Mouse (Mus musculus): ENCODE data around the gene Gm4869.
"Not testable (repeated sequence)": the region's sequence is repeated elsewhere in the genome, so short reads cannot be mapped to it uniquely, and the experiment has no call there.

The Gm4869 gene

DNA sequence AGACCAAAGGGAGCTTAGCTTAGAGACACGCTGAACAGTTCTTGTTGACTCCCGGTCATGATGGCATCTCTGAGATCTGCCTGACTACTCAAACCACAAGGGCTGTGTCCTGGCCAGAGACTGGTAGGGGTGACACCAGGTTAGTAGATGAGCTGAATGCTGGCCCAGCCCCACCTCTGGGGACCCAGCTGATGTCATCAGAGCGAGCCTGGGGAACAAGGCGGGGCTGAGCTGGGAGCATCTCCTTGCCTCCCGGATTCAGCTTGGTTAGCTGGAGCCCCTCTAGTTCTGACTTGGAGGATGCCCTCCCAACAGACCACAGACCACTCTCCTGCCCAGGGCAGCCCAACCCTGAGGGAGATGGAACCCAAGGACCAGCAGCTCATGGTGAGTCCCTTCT is at the start of gene Gm4869:
Gene Gm4869 (plus strand): TSS at position 301 of the 400 bp plus-strand sequence.
- no peak for DNase-seq

DNA sequence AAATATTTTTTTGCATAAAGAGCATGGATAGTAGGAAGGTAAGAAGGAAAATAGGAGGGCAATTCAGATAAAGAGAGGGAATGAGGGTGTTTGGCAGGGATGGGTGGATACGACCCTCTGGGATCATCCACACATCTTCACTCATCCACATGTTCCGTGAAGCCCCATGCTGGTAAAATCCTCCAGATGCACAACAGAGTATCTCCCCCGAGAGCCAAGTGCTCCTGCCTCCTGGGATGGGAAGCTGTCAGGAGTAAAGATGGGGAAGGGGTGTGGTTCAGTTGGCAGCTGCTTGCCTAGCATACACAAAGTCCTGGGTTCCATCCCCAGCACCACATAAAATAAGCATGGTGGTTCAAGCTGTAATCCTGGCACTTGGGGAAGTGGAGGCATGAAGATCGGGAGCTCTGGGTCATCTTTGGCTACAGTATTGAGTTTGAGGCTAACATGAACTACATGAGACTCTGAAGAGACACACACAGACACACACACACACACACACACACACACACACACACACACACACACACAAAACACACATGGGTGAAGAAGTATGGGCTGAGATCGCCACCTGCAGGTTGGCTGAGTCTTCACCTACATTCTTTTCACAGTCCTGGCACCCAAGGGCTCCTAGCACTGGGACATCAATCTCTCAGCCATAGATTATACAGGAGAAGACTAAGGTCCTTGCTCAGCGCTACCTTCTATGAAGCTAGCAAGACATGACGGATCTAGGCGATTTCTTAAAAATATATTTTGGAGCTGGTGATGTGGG is 49.1 kb upstream of the Gm4869 start:
- DNase-seq, result no peak

DNA sequence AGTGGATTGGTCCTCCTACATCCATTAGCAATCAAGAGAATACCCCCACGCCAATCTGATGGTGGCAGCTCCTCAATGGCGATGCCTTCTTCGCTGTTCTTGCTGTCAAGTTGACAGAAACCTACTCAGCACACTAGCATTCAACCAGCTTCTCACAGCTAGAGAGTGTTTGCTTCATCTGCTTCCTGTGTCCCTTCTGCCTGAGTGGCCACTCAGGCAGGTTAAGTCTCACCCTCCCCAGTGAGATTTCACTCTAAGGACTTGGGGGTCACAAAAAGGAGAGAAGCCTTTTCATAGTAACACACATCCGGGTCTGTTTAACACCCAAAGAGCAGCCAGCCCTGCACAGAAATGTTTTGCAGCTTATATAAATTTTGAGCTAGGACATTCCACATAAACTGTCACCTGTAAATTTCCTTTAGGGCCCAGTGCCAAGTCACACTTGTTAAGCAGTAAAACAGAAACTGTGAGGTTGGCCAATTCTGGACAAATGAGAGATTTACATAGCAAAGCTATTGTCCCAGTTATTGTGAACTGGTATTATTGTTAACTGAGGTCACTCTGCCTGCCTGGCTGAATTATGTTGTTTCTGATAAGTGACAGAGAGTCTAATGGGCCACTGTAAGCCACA is 42.7 kb upstream of the Gm4869 start:
- no peak for DNase-seq

GRCm38 (mm10) chr5:140405126-140405525 is 40.3 kb upstream of the Gm4869 start:
- DNase-seq, result peak; percentile 56

DNA sequence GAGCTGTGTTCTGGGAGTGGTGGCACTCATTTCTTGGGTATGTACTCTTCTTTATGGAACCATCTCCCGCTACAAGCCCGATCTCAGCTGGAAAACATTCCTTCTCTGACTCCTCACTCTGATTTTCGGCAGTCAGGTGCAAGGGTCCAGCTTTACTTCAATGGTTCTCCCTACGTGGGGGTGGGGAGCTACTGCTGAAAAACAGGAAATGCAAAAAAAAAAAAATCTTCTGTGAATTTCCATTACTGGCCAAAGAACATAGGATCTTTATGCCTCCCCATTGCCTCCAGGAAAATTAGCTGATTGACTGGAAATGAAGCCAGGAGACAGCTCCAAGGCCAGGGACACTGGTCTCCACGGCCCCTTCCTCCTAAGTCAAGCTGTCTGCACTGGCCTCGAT is 38.8 kb upstream of the Gm4869 start:
- no peak for DNase-seq

- DNase-seq, result no peak
Observed at GRCm38 (mm10) chr5:140408801-140409200, 36.6 kb upstream of the Gm4869 start.

DNA sequence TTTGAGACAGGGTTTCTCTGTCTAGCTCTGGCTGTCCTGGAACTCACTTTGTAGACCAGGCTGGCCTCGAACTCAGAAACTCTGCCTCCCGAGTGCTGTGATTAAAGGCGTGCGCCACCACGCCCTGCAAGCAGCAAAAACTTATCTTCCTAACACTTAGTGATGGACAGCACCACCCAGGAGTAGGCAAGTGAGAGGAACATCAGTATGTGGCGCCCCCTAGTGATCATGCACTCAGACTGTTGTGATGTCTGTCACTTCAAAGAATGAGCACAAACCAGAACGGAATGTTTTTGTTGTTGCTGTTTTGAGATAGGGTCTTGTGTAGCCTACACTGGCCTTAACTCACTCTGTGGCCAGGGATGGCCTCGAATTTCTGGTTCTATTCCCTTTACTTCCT is 34.1 kb upstream of the Gm4869 start:
- peak; percentile 65 for DNase-seq

GRCm38 (mm10) chr5:140414647-140415046 is 30.8 kb upstream of the Gm4869 start:
- DNase-seq, result no peak

DNA sequence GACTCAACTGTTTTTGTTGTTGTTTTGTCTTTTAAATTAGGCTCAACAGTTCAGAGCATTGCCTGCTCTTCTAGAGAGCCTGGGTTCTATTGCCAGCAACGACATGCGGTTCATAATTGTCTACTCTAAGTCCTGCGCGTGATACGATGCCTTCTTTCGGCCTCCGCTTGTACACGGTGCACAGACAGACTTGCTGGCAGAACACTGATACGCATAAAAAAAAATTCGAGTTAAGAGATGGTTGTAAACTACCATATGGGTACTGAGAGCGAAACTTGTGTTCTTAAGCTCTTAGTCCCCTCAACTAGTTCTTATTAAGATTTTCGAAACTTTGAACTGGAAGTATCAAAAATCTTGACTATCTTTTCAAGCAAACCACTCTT is 27.3 kb upstream of the Gm4869 start:
- no peak for DNase-seq

- DNase-seq, result peak; percentile 97
Observed at GRCm38 (mm10) chr5:140418489-140419441, 26.7 kb upstream of the Gm4869 start, which contains the start of gene Eif3b. Gene Eif3b, plus strand, starts transcription at chr5:140419328.

DNA sequence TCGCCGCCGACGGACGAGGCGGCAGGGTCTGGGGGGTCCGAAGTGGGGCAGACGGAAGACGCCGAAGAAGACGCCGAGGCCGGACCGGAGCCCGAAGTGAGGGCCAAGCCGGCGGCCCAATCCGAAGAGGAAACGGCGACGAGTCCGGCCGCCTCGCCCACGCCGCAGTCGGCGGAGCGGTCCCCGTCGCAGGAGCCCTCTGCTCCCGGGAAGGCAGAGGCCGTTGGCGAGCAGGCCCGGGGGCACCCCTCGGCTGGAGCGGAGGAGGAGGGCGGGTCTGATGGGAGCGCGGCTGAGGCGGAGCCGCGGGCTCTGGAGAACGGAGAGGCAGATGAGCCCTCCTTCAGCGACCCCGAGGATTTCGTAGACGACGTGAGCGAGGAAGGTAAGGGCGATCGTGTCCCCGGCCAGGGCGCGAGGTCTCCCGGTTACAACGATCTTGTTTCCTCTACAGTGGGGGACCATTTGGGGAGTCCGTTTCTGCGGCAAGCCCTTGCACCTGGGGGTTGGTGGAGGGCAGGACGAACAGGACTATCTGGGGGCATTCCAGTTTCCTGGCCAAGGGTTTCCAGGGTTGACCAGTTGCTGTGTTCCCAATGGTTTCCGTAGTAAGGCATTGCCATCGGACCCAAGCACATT is 25.9 kb upstream of the Gm4869 start:
- DNase-seq, result no peak

DNA sequence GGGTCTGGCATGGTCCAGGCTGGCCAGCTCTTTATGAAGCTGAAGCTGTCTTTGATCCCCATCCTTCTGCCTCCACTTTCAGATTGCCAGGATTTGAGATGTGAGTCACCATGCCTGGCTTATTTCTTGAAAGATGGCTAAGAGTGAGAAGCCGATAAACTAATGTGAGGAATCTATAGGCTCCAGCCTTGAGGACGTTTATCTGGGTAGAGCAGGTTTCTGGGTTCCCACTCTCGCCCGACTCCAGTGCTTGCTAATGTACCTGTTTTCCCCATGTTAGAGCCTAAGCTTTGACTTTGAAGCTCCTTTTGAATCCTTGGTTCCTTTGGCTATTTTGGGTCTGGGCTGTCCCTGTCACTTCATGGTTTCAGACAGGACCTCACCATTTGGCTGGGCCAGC is 24.8 kb upstream of the Gm4869 start:
- DNase-seq, result no peak

DNA sequence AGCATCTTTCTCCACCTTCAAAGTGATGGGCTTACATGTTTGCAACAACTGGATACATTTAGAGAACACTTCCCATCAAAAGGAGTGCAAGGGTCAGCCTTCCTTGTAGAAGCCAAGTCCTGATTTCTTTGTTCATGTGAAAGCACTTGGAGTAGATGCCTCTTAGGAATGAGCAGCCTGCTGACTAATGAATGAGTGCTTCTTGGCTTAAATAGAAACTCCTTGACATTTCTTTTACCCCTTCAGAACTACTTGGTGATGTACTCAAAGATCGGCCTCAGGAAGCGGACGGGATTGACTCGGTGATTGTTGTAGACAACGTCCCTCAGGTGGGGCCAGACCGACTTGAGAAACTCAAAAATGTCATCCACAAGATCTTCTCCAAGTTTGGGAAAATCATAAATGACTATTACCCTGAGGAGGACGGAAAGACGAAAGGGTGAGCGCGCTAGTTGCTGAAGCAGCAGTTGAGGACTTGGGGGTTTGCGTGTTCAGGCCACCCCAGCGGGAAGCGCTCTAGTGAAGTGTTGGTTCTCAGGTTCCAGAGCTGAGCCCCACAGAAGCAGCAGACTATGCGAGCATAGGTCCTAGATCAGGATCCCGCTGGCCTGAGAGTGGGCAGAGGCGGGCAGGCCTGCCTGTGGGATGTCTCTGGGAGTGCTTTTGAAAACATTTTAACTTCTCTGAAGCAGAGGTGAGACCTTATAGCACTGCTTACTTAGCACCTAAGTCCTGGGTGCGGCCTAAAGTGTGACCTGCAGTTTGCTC is 20.2 kb upstream of the Gm4869 start:
- DNase-seq, result no peak

- not testable (repeated sequence) for DNase-seq
Observed at GRCm38 (mm10) chr5:140439117-140439516, 6.3 kb upstream of the Gm4869 start.

GRCm38 (mm10) chr5:140441406-140441805 is 4.0 kb upstream of the Gm4869 start:
- no peak for DNase-seq

DNA sequence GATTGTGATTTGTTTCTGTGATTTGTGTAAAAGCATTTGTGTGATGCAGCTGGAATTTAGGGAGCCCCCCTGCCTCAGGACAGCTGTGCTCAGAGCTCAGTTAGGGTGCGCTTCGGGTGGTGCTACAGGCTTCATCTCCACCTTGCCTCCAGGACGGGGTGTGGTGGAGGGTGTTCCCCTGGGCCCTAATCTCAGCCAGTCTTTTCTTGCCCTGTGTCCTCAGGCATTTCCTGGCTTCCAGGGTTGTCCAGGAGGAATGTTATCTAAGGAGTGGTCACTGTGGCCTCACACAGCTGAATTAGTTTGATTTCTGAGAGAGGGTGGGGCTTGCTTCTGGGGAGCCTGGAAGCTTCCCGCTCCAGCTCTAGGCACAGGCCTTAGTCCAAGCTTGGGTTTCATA is 1.4 kb upstream of the Gm4869 start:
- no peak for DNase-seq

- no peak for DNase-seq
Observed at GRCm38 (mm10) chr5:140446054-140446453, 609 bp downstream of the Gm4869 start.

DNA sequence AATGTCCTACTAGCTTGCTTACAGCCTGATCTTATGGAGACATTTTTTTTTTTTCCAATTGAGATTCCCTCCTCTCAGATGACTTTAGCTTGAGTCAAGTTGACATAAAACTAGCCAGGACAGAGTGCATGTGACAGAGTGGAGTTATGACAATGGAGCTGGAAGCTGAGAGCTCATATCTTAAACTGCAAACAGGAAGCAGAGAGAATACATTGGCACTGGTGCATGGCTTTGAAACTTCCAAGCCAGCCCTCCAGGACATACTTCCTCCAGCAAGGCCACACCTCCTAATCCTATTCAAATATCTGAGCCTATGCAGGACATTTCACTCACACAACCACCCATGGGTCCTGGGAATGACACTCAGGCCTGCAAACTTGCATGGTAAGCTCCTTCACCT is 9.0 kb downstream of the Gm4869 start:
- DNase-seq, result no peak

DNA sequence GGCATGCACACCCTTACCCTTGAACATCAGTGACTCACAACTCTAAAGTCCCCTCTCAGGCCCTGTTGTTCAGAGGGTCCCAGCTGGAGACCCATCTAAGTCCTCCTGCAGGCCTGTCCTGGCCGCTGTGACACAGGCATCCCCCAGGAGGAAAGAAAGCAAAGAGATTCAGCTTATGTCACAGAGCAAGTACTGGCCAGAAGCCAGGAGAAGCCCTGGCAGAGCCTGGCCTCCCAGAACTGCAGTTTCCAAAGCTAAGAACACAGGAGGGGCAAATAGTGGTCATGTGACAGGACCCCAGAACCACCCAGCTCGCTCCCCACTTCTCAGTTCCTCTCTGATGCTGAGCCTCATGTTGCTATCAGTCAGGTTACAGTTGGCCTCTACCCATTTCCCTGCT is 10.0 kb downstream of the Gm4869 start:
- no peak for DNase-seq

GRCm38 (mm10) chr5:140461476-140461875 is 16.0 kb downstream of the Gm4869 start:
- no peak for DNase-seq

DNA sequence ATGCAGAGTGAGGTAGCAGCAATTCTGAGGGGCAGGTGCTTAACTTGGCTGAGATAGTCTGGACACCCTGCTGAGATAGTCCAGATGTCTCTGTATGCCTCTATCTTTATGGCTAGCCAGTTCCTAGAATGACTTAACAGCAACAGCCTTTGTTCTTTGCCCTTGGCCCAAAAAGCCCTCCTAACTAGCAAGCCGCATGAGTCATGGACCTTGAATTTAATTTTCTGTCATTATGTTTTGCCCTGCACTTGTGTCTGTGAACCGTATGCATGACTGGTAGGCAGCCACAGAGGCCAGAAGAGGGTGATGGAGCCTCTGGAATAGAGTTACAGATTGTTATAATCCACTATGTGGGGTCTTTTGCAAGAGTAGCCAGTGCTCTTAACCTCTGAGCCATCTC is 17.7 kb downstream of the Gm4869 start:
- not testable (repeated sequence) for DNase-seq

GRCm38 (mm10) chr5:140464943-140465342 is 19.5 kb downstream of the Gm4869 start:
- DNase-seq, result no peak
